Mouse (Mus musculus) layer of hippocampus, adult 9-11 months (tissue): ENCODE results near the gene Pnkd.

Source experiments
- DNase-seq: peaks from one replicate; pipeline ENCODE4 v3.0.0; 2022

The Pnkd gene

GRCm38 (mm10) chr1:74284543-74285160, at the start of gene Pnkd, which contains the start of gene Aamp:
Gene Pnkd, plus strand, starts transcription at chr1:74284930.
Gene Aamp, minus strand, starts transcription at chr1:74284738.
- DNase-seq, result peak; percentile 100

GRCm38 (mm10) chr1:74235938-74236589, 48.7 kb upstream of the Pnkd start, which contains the start of gene Arpc2:
Gene Arpc2, plus strand, starts transcription at chr1:74236084.
- peak; percentile 97 for DNase-seq

- peak; percentile 40 for DNase-seq
Observed at GRCm38 (mm10) chr1:74236590-74237317, 48.0 kb upstream of the Pnkd start.

GRCm38 (mm10) chr1:74237671-74238070, 47.1 kb upstream of the Pnkd start:
- no peak for DNase-seq

DNA sequence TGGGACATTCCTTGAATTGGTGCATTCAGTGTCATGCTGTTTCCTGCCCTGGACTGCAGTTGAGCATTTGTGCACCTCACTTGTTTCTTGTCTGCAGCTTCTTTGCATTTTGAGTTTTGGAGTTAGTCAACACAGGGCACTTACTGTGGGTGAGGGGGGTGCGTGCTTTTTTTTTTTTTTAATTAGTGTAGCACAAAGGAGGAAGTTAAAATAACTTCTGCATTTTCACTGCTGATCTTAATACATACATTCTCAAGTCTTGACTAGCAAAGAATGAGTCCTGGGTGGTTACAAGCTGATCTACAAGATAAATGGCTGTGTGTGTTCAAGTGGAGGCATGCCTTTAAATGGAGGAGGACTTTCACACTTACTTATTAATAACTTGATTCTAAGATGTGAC, 46.6 kb upstream of the Pnkd start:
- DNase-seq, result no peak

GRCm38 (mm10) chr1:74239162-74239561, 45.6 kb upstream of the Pnkd start:
- DNase-seq, result no peak

- no peak for DNase-seq
Observed at GRCm38 (mm10) chr1:74239618-74240017, 45.1 kb upstream of the Pnkd start.

DNA sequence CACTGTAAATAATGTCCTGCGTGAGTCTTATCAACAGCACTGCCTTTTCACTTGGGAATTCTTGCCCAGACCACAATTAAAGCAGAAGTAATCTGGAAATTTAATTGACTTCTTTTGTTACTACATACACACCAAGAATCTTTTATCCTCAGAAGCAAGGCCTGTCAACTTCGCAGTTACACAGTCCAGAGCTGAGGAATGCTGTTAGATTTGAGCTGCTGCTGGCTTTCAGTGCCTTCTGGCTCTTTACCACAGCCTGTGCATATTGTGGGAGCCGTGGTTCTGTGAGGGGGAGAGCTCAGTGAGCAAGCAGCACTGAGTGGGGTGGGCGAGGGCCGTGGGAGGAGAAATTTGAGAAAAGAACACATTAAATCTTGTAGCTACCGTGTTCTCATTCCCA, 44.4 kb upstream of the Pnkd start:
- DNase-seq, result peak; percentile 89

DNA sequence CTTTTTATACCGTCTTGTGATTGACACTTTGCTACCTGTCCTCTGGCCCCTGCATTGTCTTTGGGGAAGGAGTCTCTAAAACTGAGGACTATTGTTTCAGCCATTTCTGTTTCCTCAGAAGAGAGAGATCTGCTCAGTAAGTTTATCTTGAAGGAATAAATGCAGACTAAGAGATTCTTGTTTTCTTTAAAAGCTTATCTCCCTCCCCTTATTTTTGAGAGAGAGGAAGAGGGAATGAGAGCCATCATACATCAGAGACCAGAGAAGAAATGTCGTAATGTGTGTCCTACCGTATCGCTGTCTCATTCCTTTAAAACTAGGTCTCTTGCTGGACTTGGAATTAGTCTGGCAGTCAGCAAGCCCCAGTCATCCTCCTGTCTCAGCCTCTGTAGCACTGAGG, 43.9 kb upstream of the Pnkd start:
- no peak for DNase-seq

DNA sequence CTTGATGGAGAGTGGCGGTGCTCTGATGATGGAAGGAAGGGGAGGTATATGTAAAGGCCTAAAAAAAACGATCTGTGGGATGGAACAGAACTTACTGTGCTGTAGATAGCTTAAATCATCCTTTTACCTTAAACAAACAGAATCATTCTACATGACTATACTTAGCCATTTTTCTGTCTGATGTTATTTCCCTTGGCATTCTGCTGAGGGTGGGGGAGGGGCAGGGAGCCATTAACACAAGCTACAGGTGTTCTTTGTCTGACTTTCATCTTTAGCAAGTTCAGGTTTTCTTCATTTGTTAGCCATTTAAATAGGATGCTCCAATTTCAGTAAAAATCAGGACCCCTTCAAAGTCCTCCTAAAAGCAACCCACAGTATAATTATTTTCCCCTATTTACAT, 39.2 kb upstream of the Pnkd start:
- no peak for DNase-seq

DNA sequence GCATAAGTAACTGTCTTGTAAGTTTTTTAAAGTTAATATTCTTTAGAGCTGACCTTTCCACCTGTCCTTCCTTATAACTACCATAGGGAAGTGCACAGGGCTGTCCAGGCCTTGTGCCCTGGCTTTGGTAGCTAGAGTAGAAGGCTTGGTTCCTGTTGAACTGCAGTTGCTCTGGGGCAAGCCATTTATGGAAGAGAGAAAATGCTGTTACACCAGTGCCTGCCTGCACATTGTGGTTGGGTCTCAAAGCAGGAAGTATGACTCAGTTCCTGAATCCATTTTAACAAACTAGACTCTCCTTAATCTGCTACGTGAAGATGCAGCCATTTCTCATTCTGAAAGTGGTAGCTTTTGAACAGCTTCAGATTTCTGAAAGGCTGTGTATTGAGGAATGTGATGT, 35.9 kb upstream of the Pnkd start:
- peak; percentile 68 for DNase-seq

DNA sequence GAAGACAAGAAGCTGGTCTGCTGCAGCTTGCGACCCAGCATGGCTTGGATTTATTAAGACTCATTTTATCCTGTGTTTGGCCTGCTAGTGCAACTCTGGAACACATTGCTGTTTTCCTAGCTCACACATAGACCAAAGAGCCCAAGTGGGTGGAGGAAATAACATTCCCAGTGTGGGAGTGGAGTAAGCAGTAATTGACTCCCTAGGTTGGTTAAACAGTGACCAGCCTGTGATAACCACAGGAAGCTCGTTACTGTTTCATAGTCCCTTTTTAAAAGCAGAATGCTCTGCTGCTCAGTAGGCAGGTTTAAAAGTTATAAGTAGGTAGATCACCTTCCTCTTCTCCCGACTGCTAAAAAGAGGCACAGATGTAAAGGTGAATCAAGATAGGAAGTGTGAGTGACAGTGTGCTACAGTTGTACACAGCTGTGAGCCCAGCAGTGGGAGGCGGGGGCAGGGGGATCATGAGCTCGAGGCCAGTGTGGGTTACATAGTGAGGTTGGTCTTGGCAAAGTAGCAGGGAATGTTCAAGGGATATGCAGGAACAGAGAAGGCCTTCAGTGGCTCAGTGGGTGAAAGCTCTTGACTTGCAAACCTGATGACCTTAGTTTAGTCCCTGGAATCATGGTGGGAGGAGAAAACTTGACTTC, 35.3 kb upstream of the Pnkd start:
- no peak for DNase-seq

DNA sequence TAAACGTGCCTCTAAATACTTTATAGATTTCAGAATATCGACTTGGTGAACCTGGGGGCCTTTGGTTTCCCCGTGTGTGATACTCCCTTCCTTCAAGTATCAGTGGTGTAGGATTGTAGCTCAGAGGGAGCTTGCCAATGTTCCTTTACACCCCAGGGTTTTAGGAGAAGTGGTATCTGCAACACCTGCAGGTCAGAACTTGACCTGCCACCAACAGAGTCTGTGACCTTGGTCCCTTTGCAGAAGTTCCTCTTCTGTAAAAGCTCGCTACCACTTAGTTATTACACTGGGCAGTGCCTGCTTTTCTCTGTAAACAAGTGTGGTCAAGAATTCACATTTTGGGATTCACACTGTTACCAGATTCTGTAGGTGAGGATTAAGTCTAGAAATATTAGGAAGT, 34.6 kb upstream of the Pnkd start:
- DNase-seq, result no peak

- no peak for DNase-seq
Observed at GRCm38 (mm10) chr1:74255704-74256345, 28.9 kb upstream of the Pnkd start.

GRCm38 (mm10) chr1:74256782-74257181, 27.9 kb upstream of the Pnkd start:
- DNase-seq, result no peak

DNA sequence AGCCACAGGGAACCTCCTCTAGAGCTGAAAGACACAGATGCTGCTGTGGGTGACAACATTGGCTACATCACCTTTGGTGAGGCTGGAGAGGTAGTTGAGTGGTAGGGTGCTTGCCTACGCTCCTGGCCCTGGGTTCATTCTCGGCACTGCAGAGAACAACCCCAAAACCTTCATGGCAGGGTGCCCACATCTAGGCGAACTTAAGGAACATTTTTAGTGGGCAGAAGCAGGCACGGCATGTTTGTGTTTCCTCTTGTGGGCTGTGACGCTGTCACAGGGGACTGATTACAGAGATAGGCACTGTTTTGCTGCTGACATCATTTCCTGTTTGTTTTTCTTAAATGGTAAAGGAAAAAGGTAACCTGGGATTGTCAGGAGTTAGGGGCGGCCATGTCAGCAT, 22.2 kb upstream of the Pnkd start:
- no peak for DNase-seq

DNA sequence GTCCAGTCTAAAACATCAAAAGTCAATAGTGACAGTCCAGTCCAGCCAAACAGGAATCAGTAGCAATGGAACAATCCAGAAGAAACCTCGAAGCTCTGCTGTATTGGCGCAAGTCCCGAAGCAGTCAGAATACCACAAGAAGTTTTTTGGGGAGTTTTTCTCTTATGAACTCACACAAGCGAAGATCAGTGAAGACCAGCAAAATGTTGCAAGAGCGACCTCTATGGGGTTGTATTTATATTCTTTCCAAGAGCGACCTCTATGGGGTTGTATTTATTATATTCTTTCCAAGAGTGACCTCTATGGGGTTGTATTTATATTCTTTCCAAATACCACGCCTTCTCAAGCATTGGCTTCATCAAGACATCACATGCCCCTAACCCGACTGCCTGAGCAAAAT, 16.0 kb upstream of the Pnkd start:
- DNase-seq, result no peak

DNA sequence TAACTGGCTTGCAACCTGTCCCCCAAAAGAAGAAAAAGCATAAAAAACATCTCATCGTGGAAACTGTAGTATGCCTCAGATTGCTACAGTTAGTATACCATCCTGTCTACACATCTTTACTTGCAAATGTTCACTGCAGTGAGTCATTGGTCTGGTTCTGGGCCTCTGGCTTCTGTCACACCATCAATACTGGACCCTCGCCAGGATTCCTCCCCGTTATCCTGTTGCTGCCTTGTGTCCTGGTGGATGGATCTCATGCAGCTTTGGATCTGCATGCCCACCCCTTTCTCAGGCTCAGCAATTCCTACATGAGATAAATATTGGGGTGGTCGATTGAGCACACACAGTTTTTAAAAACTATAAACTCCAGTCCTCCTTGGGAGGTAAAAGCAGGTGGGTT, 13.1 kb upstream of the Pnkd start:
- DNase-seq, result no peak

DNA sequence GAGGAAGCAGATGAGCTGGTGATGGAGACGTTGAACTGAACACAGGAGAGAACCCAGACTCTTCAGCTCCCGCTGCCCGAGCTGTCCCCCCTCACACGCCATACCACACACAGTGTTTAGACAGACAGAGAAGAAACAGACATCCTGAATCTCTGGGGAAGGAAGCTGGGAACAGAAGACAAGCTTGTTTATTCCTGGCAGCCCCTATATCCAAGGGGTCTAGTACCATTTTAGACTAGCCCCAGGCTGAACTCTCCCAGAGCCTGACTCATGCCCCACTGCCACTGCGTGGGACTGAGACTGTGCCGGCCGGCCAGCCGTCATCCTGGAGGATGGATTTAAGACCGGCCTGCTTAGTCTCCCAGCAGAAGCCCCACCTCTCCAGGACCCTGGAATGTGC, 9.7 kb upstream of the Pnkd start:
- DNase-seq, result no peak

- no peak for DNase-seq
Observed at GRCm38 (mm10) chr1:74277041-74277440, 7.7 kb upstream of the Pnkd start.

GRCm38 (mm10) chr1:74277883-74278537, 6.7 kb upstream of the Pnkd start:
- DNase-seq, result no peak

DNA sequence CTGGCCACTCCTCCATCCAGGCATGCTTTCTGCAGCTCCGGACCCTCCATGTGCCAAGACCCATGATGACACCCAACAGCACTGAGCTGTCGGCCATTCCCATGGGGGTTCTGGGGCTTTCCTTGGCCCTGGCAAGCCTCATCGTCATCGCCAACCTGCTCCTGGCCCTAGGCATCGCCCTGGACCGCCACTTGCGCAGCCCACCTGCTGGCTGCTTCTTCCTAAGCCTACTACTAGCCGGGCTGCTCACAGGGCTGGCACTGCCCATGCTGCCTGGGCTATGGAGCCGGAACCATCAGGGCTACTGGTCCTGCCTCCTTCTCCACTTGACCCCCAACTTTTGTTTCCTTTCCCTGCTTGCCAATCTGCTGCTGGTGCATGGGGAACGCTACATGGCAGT, 6.2 kb upstream of the Pnkd start, which contains the start of gene Gpbar1:
Gene Gpbar1, plus strand, starts transcription at position 13 of the 400 bp plus-strand sequence.
- DNase-seq, result no peak
